Mouse (Mus musculus): ENCODE results near the gene Bnipl.

DNA sequence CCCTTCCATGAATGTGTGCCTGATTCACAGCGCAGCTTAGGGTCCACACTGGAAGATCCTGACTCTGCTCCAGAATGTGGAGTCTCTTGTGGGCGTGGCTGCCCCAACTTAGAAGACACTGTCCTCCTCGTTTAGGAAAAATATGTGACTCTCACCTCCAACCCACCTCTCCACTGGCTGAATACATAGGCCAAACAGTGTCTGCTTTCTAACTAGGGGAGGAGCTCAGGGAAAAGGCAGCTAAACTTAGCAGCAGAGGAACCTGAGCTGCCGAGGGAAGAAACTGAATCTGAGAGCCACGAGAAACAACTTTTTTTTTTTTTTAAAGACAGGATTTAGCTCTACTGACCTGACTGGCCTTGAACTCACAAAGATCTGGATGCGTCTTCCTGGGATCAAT, 24.2 kb upstream of the Bnipl start:
- TF ChIP-seq CTCF (IDR thresholded peaks at IDR 0.05; ENCODE audit: control insufficient read depth, insufficient read depth, insufficient read length) (no peak), MAX (IDR thresholded peaks at IDR 0.05) (no peak), MYOG (IDR thresholded peaks at IDR 0.05; ENCODE audit: control insufficient read depth, extremely low read depth, insufficient read length) (no peak), MYOD1 (IDR thresholded peaks at IDR 0.05; ENCODE audit: control insufficient read depth, insufficient read length, low read depth) (no peak)
